Mouse (Mus musculus): ENCODE results near the gene Syt14.

Gene Syt14

DNA sequence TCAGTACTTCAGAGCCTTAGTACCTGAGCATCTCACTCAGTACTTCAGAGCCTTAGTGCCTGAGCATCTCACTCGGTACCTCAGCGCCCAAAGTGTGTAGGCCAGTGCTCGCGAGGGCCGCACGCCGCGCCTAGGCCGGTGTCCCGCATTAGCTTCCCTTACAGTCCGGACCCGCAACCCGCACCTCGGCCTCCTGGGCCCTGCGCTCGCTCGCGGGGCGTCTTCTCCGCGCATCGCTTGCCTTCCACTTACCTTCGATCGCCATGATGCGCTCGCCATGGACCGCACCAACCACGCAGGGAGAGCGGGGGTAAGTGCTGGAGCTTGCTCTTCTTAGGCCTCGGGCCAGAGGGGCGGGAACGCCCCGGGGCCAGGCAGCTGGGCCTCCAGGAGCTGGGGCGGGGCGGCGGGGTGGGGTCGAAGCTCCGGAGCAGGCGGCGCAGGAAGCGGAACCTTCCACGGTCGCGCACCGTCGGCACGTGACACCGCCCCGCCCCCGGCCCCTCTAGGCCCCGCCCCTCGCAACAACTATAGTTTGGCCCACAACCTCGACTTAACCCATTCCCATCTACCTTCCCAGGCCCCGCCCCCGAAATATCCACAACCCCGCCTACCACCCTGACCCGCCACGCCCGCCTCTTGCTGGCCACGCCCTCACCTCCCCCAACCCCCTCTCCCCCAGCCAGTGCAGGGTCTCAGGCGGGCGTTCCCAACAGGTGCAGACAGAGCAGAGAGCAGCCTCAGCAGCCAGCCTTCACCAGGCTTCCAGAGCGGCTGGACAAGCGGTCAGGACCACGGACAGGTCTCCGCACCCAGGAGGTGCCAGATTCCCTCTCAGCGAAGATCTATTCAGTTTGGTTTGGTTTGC lies at the start of gene Syt14:
Gene Syt14 (minus strand): TSS at position 405 of the 868 bp plus-strand sequence.
- in situ Hi-C loops (cut with MboI; ENCODE audit: low pct_unique_long_range_greater_than_20kb in 1 of 2, low sequenced_read_pairs in 2 of 2, unreplicated experiment in 1 of 2), result no loop called here

DNA sequence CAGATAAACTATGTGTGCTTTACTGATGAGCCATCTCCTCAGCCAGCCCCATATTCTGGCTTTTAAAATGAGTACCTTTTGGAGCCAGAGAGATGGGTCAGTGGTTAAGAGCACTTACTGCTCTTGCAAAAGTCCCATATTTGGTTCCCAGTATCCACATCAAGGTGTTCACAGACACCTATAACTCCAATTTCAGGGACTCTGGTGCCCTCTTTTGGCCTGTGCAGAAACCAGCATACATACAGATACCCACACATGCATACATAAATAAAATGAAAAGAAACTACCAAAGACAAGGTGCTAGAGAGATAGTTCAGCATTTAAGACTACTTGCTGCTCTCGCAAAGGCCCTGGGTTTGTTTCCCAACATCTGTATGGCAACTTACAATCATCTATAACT lies 48.4 kb upstream of the Syt14 start:
- in situ Hi-C loops (cut with MboI; ENCODE audit: low pct_unique_long_range_greater_than_20kb in 1 of 2, low sequenced_read_pairs in 2 of 2, unreplicated experiment in 1 of 2), result loop anchor here (25.0 kb wide), 2 partner anchors 322 to 347 kb away; partner anchors contain the start of gene Hhat (in 1 of the 2)

DNA sequence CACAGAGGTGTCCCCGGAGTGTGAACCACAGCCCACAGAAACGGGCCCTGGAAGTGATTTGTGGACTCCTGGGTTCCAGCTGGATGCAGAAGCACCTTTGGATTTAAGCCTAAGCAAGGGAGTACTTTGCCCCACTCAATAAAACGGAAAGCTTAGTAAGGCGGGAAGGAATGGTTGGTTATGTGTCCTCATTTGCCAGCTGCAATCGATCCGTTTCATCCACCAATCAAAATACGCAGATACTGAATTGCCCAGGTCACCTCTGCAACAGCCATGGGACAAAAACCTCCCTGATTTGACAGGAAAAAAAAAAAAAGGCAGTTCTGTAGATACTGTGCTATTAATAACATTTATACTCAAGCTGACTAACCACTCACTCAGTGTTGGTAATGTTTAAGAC lies 47.5 kb upstream of the Syt14 start:
- in situ Hi-C loops (cut with MboI; ENCODE audit: low pct_unique_long_range_greater_than_20kb in 1 of 2, low sequenced_read_pairs in 2 of 2, unreplicated experiment in 1 of 2), result loop anchor here (25.0 kb wide), 2 partner anchors 321 to 346 kb away; partner anchors contain the start of gene Hhat (in 1 of the 2)

DNA sequence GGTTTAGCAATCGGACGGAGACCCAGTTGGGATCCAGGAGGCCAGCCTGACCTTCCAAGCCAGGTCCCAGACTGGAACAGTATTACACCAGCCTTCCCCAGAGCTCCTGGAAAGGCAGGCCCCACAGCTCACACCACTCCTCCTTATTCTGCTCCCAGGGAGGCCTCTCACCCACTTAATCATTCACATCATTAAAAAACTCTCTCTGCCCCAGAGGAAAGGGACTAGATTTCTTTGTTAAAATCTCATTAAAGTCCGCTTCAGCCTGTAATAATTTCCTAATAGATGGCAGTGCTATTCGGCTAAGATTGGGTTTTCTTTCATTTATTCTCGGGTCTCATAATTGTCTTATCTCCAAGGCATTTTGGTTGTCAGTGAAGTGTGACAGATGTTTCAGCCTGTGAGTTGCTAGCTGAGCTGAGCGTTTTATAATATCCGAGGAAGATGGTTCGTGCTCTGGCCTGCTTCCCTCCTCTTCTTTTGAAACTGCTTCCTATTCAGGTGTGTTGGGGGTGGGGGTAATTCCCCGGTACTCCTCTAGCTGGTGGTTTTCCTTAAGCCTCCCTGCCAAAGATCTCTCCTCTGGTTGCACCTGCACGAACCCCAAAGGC lies 46.8 kb upstream of the Syt14 start:
- in situ Hi-C loops (cut with MboI; ENCODE audit: low pct_unique_long_range_greater_than_20kb in 1 of 2, low sequenced_read_pairs in 2 of 2, unreplicated experiment in 1 of 2), result loop anchor here (25.0 kb wide), 2 partner anchors 320 to 345 kb away; partner anchors contain the start of gene Hhat (in 1 of the 2)

DNA sequence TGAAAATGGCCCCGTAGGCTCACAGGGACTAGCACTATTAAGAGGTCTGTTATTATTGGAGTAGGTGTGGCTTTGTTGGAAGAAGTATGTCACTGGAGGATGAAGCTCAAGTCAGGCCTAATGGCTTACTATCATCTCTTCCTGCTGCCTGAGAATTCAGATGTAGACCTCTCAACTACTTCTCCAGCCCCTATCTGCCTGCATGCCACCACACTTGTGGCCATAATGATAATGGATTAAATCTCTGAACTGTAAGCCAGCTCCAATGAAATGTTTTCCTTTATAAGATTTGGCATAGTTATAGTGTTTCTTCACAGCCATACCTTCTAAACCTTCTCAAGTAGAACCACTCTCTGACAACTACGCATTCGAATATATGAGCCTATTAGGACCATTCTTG lies 27.0 kb upstream of the Syt14 start:
- in situ Hi-C loops (cut with MboI; ENCODE audit: low pct_unique_long_range_greater_than_20kb in 1 of 2, low sequenced_read_pairs in 2 of 2, unreplicated experiment in 1 of 2), result no loop called here

DNA sequence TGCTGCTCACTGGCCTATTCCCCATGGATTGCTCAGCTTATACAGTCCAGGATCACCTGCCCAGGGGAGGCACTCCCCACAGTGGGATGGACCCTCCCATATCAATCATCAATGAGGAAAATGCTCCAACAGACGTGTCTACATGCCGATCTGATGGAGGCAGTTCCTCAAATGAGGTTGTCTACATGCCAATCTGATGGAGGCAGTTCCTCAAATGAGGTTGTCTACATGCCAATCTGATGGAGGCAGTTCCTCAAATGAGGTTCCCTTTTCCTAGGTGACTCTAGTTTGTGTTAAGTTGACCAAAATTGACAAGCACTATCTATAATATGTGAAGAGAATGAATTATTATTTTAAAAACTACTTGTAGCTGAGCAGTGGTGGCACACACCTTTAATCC lies 24.6 kb upstream of the Syt14 start:
- in situ Hi-C loops (cut with MboI; ENCODE audit: low pct_unique_long_range_greater_than_20kb in 1 of 2, low sequenced_read_pairs in 2 of 2, unreplicated experiment in 1 of 2), result no loop called here

DNA sequence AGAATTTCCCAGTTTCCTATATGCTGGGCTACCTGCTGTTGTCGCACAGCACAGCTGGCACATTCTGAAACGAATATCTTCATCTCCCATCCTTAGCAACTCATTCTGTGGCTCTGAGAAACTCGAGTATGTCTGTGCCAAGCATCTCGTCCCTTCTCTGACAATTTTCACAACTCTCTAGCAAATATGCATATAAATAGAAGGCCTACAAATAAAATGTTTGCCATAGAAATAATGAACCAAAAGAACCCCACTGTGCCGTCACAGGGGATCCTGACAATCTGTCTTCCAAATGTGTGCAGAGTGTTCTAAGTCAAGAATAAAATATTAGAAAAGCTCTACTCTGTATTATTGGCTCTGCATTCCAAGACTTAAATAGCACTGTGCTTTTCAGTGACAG lies 24.0 kb upstream of the Syt14 start:
- in situ Hi-C loops (cut with MboI; ENCODE audit: low pct_unique_long_range_greater_than_20kb in 1 of 2, low sequenced_read_pairs in 2 of 2, unreplicated experiment in 1 of 2), result no loop called here

DNA sequence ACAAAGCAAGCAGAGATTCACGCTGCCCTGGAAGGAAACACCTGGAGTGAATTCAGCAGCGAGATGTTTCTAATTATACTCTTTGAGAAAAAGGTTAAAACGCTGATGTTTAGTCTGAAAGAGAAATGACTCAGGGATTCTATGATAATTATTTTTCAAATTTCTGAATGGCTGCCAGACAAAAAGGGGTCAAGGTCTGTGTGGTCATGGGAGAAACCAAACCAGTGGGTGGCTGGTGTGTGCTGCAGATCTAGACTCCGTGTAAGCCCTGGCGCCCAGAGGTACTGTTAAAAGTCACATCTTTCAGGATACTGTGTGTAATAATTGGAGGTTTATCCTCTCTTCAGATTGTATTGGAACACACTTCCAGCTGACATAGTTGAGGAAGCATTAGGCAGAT lies 18.8 kb upstream of the Syt14 start:
- in situ Hi-C loops (cut with MboI; ENCODE audit: low pct_unique_long_range_greater_than_20kb in 1 of 2, low sequenced_read_pairs in 2 of 2, unreplicated experiment in 1 of 2), result no loop called here

DNA sequence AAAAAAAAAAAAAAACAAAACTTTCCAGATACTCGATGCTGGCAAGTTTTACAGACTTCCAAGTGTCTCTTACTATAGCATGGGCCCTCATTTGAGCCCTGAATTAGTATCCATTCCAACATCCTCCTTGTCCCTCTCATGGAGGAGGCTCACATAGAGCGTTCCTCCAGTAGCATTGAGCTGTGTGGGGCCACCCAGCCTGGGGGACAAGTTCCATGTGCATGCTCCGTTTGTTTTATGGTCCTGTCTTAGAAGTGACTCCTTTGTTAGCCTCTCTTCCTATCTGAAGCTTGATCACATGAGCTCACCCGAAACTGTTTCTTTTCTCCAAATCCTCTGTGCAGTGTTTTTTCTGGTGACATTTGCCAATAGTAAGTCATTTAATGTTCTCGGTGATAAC lies 17.5 kb upstream of the Syt14 start:
- in situ Hi-C loops (cut with MboI; ENCODE audit: low pct_unique_long_range_greater_than_20kb in 1 of 2, low sequenced_read_pairs in 2 of 2, unreplicated experiment in 1 of 2), result no loop called here

DNA sequence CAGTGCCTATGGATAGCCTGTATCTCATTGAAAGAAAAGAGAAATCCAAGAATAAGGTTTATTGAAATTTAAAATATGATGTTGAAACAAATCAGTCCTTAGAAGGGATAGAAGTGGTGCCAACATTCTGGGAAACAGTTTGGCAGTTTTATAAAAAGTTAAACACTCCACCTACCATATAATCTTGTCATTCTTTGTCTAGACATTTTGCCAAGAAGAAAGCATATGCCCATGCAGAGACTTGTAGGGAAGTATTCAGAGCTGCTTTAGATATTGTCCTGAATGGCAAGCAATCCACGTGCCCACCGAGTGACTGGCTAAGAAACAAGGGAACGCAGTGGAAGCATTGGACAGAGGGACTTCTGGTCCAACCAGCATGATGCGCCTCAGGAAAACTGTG lies 12.0 kb upstream of the Syt14 start:
- in situ Hi-C loops (cut with MboI; ENCODE audit: low pct_unique_long_range_greater_than_20kb in 1 of 2, low sequenced_read_pairs in 2 of 2, unreplicated experiment in 1 of 2), result no loop called here

DNA sequence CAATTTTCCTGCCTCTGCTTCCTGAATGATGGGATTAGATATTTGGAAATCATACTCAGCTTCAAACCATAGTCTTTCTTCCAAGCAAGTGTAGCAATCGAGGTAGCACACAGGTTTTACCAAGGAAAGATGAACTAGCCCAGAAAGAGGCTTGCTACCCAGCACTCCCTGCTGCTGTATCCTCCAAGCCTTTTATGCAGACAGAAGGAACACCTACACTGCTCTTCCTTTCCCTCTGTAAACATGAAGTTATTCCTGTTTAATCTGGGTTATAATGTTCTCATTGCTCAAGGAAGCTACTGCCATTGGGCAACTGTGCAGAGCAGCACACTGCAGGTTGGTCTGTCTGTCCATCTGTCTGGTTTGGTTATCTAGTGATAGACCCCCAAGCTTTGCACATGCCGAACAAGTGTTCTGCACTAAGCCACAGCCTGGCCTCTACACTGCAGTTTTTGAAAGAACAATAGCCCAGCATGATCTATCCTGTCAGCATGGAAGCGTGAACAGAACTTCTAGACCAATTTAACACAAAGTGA lies 7.3 kb upstream of the Syt14 start:
- in situ Hi-C loops (cut with MboI; ENCODE audit: low pct_unique_long_range_greater_than_20kb in 1 of 2, low sequenced_read_pairs in 2 of 2, unreplicated experiment in 1 of 2), result no loop called here

DNA sequence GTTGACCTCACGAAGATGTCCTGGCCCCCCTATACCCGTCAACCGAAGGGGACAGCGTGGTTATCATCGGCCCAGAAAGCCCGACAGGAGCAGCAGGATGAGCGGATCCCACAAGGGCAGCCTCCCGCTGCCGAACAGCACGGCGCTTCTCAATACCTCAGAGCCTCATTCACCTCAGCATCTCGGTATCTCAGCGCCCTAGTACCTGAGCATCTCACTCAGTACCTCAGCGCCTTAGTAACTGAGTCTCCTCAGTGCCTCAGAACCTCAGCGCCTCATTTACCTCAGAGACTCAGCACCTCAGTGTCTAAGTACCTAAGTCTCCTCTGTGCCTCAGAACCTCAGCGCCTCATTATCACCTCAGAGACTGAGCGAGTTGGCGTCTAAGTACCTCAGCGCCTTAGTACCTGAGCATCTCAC lies 614 bp downstream of the Syt14 start:
- in situ Hi-C loops (cut with MboI; ENCODE audit: low pct_unique_long_range_greater_than_20kb in 1 of 2, low sequenced_read_pairs in 2 of 2, unreplicated experiment in 1 of 2), result no loop called here

DNA sequence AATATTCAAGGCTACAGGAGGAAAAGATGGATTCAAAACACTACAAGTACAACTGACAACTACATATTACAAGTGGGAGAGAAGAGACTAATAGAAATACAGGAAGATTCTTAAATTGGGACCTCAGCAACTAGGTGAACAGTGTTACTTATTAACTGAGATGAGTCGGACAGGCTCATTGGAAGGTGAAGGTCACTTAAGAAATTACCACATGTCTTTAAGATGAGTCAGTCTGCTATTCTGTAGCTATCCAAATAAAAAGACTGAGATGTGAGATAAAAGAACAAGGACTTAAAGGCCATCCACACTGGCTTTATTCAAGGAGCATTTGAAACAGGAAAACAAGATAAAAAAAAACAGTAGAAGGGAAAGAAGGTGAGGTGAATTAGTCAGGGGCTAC lies 11.3 kb downstream of the Syt14 start:
- in situ Hi-C loops (cut with MboI; ENCODE audit: low pct_unique_long_range_greater_than_20kb in 1 of 2, low sequenced_read_pairs in 2 of 2, unreplicated experiment in 1 of 2), result no loop called here

DNA sequence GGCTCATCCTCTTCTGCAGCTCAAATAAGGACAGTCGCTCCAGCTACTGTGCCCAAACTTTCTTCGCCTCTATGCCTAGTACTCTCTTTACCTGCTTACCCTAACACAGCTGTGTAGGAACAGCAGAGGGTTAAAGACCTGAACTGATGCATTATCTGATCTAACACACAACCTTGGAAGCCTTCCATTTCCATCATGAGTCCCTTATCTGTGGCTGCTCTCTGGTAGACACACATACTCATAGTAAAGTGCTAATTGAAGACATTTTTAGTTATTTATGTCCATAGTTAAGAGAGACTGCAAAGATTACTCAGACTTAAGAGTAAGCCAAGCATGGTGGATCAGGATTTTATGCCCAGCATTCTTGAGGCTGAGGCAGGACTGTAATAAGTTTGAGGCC lies 23.2 kb downstream of the Syt14 start:
- in situ Hi-C loops (cut with MboI; ENCODE audit: low pct_unique_long_range_greater_than_20kb in 1 of 2, low sequenced_read_pairs in 2 of 2, unreplicated experiment in 1 of 2), result no loop called here

DNA sequence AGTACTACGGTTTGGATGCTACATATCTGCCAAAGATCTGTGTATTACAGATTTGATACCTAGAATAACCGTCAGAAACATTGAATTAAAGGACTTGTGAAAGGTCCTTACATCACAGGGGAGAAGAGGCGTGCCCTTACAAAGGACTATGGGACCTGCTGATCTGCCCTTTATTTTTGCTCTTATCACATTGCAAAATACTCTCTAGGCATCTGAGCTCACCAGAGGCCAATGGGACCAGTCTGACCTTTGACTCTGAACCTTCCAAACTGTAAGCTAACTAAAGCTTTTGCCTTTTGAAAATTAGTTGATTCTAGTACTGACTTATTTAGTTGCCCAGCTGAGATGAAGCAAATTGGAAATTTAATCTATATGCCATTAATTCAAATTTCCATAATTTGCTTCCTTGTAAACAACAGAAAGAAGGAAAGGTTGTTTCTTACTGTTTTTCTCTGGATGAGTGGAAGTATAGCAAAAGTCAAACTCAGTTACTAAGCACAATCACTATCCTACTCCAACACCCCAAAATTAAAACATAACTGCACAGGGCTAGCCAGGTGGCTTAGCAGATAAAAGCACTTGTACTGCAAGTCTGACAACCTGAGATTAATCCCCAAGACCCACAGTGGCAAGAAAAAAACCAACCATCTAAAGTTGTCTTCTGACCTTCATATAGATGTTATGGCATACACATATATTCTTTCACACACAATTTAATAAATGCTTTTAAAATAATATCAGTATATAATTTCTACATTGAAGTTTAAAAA lies 24.4 kb downstream of the Syt14 start:
- in situ Hi-C loops (cut with MboI; ENCODE audit: low pct_unique_long_range_greater_than_20kb in 1 of 2, low sequenced_read_pairs in 2 of 2, unreplicated experiment in 1 of 2), result no loop called here

DNA sequence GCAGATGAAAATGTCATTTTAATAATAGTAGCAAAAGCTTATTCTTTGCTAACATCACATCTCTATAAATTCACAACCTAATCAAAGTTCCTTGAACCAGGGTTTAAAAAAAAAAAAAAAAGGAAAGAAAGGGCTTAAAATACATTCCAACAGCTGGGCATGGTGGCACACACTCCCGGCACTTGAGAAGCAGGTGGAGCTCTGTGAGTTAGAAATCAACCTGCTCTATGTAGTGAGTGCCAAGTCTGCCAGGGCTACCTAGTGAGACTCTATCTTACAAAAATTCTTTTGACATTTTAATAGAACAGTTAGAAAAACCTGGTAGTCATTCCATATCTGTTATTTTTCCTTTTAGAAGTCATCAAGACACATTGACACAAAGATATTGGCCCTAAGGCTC lies 31.0 kb downstream of the Syt14 start:
- in situ Hi-C loops (cut with MboI; ENCODE audit: low pct_unique_long_range_greater_than_20kb in 1 of 2, low sequenced_read_pairs in 2 of 2, unreplicated experiment in 1 of 2), result no loop called here

DNA sequence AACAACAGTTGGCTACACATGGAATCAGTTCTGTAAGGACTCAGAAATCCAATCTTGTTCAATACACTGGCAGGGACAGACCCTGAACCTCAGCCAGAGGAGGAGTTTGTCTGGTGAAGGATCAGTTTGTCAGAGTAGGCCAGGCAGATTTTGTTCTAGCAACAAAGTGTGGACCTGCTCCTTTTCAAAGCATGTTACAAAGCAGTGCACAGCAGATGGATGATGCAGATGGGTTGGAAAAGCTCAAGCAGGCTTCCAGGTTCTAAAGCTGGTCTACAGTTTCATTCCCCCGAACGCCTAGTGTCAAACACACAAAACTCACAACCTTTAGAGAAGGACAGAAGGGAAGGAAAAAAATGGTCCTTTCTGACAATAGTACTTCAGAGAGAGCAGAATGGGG lies 31.6 kb downstream of the Syt14 start:
- in situ Hi-C loops (cut with MboI; ENCODE audit: low pct_unique_long_range_greater_than_20kb in 1 of 2, low sequenced_read_pairs in 2 of 2, unreplicated experiment in 1 of 2), result no loop called here

DNA sequence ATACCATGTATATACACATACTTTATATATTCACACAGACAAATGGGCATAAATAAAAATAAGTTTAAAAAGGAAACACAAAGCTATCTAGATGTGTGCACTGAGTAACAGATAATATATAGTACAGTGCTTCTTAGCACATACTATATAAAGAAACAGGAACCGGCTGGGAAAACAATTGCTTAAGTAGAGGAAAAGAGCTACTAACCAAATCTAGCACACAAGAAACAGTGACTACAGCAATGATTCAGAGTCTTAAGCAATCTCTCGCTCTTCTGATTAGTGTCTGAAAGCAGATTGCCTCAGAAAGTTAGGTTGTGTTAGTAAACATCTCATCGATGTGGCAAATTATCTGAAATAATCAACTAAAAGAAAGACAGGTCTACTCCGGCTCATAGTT lies 33.3 kb downstream of the Syt14 start:
- in situ Hi-C loops (cut with MboI; ENCODE audit: low pct_unique_long_range_greater_than_20kb in 1 of 2, low sequenced_read_pairs in 2 of 2, unreplicated experiment in 1 of 2), result no loop called here

DNA sequence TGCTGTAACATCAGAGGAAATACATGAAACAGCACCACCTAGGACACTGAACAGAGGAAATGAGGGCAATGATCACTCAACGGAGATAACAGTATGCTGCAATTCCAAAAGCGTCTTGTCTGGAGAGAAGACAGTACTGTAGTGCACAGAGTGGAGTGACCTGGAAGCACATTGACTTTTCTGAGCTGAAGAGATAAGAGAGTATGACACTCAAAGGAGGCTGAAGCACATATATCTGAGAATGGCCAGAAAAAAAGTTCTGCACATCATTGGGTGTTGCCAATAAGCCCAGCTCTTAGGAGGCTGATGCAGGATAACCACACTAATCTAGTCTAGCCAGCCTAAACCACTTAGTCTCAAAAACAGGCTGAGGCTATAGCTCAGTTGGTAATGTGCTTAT lies 34.0 kb downstream of the Syt14 start:
- in situ Hi-C loops (cut with MboI; ENCODE audit: low pct_unique_long_range_greater_than_20kb in 1 of 2, low sequenced_read_pairs in 2 of 2, unreplicated experiment in 1 of 2), result no loop called here
